Mouse (Mus musculus) gonadal fat pad, adult 2 months (tissue): ENCODE results near the gene Oat. TPM values are rescaled to one million over a fixed set of nuclear protein-coding genes. Genes with fewer than 3 reads are reported as not detected.

Source experiments
- DNase-seq: peaks from one replicate; pipeline ENCODE4 v3.0.0-alpha.2; 2012; ENCODE audit warnings: low read depth
- polyA plus RNA-seq: library from polyadenylated mRNA; depleted of rRNA; stranded (reverse); fragments of >200 nt; gene quantifications from 2 replicates; pipeline ENCODE4 v1.2.3, GENCODE M21; 2012; rRNA removed

Oat gene
- 146 and 149 TPM in 2 replicates for polyA plus RNA-seq

DNA sequence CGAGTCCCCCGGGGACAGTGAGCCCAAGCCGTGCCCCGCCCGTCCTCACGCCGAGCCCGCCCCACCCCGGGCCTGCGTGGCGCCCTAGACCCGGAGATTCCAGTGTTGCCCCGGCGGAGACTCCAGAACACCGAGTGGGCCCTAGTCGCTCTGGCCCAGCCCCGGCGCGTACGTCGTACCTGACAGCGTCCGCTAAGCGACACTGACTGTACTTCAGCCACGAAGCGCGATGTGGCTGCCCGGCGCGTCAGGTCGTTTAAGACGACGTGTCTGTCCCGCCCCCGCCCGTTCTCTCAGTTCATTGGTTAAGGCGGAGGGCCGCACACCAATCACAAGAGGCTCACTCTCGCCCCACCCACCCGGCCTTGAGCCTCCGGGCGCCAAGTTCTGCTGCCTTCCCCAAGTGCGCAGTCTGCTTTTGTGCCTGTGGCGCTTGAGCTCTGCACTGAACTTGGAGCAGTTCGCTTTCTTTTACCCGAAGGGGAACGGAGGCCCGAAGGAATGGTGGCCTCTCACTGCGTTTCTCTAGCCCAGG is at the start of gene Oat:
Gene Oat, minus strand, starts transcription at position 283 of the 535 bp plus-strand sequence.
- no peak for DNase-seq

DNA sequence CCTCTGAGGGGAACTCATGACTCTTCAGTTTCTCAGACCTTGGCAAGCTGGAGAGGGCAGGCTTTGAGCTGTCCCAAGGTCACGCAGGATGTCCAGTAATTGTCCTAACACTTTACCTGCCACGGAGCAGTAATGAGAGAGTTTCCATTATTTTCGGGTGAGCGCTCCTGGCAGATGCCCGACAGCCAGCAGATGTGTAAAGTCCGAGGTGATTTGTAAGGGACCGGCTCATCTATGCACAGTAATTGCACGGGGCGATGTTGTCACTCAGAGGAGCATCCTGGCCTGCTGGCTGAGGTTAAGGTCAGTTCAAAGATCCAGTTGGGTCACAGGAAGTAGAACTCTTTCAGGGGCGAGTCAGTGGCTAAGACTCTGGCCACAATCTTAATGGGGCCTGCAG is 48.0 kb upstream of the Oat start:
- DNase-seq = no peak

DNA sequence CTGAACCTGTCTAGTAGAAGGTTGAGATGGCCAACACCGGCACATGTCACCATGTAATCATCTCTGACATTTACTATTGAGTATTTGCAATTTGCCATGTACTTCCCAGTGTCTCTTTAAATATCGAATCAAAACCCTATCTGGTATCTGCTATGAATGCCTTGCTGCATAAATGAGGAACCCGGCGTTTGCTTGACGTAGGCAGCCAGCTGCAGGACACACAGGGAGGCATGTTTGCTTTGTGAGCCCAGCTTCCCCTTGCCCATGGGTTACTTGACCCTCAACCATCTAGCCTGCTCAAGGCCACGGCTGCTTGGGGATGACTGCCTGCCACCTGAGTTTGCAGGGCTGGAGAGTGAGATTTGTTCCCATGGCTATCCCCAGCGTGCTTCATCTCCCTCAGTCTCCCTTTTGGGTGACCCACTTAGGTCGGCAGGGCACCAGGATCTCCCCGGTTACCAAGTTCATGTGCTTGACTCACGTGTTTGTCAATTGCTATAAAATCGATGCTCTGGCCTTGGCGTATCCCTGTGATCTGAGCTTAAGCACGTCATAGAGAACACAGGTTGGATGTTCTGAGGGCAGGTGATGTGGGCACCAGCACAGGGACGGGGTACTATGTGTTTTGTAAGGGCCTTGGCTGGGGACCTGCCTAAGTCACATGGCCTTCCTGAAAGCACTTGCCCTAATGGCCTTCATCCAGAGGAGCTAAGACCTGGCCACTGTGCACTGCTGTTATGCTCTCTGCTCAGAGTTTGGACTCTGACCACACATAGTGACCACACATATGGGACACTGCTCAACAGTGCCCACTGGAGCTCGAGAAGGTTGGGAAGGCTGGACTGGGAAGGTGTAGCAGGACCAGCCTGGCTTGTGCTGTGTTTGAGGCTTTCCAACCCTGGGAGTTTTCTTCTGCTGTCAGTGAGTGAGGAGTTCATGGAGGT is 44.0 kb upstream of the Oat start:
- no peak for DNase-seq

DNA sequence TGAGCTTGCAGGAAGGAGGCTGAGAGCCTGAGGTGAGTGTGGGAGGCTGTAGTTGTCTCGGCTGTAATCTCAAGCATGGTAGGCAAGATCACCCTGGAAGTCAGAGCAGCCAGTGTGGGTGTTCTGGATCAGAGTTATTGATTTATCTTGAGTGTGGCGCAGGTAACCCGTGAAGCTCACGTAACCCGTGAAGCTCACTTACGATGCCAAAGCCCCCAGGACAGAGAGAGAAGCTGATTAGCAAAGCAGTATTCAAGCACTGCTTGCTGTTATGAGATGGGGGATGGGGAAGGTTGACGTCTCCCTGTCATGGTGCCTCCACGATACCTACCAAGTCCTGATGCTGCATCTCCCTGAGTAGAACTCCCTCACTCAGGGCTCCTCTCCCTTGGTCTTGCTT is 43.4 kb upstream of the Oat start:
- DNase-seq = no peak

DNA sequence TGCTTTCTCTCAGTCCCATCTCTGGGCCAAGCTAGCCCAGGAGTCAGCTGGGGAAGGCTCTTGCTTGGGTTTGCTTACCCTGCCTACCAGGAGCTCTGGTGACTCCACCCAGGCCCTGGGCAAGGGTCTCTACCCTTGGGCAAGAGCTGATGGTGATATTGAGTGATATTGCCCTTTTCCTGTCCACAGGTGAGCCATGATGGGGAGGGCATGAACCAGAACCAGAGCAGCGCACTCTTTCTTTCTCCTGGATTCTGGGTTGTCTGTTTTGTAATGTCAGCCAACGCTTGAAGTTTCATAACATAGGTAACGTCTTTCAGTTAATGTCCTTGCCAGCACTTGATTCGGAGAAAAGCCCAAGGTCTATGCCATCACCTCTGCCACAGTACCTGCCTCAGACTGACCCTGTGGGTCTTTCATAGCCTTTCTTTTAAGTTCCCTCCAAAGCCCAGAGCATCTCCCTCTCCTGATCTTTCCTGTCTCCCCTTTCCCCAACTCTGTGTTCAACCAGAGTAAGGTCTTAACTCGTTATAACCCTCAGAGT is 40.9 kb upstream of the Oat start:
- no peak for DNase-seq

DNA sequence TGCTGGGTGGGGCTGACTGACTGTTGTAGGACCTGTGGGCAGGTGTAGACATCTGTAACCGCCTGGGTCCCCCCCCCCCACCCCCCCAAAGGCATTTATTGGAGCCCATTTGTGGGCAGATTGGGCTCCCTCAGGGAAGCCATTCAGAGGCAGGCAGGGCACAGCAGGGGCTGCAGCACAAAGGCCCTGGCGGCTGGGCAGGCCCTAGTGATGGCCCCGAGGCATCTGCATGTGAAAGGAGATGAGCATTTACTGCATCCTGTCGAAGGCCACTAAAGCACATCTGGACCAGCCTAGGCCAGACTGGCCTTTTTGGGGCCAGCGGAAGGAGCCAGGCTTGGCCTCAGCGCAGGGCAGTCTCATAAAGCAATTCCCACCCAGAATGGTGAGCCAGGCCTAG is 40.2 kb upstream of the Oat start:
- no peak for DNase-seq

DNA sequence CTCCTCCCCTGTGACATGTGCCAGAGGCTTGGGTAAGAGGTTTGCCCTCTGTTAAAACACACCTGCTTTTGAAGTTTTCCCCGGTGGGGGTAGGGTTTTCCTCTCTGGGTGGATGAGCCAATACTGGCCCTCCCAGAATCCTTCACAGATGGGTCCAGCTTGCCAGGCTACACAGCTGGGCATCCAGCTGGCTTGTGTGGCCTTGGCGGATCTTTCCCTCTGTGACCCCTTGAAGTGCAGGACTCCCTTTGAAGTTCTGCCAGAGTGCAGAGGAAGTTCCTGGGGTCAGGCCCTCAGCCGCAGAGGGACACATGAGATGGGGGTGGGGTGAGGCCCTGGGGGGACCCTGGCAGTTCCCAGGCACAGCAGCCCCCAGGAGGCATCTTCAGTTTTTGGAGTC is 39.1 kb upstream of the Oat start:
- no peak for DNase-seq

DNA sequence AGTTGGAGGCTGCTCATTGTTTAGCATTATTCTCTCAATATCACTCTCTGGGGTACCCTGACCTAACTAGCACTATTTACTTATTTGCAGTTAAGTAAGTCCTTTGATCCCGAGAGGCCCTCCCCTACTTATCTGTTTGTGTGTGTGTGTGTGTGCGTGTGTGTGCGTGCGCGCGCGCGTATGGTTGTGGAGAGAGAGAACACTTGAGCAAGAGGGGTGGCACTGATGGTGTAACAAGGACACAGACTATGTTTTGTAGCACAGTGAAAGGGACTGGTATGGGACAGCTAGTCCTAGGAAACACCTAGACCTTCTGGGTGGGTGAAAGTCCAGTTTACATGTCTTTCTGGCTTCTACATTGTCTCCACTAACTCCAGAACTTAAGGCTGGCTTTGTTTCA is 35.3 kb upstream of the Oat start:
- no peak for DNase-seq

DNA sequence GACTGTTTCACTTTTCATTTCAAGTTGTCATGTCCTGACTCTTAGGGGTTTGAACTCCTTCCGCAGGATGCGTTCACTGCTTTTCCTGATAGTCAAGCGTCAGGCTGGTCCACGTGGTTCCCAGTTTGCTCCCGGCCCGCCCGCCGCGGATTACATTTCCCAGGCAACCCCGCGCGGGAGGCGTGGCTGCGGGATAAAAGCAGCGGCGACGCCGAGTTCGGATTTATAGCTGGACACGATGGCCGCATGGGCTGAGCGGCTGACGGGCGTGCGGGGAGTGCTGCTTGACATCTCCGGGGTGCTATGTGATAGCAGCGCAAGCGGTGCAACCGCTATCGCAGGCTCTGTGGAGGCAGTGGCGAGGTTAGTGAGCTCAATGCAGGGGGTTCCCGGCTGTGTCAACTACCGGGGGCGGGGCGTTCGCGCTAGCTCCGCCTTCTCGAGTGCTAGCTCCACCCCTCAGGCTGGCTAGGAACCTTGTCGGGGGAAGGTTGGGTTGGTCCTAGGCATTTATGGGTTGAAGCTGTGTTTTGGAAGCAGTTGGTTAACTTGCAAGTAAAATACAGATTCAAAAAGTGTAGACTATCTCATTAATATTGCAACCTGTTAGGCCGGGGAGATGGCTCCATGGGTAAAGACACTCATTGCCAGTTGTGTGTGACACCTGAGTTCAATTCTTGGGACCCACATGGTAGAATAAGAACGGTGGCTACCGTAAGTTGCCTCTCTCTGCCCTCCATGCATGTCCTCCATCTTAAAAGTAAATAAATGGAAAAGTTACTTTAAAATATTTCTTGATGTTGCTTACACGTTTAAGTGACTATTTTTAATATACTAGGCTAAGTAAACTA is 34.5 kb upstream of the Oat start, which contains the start of gene Lhpp:
Gene Lhpp, plus strand, starts transcription at position 171 of the 851 bp plus-strand sequence.
- no peak for DNase-seq

DNA sequence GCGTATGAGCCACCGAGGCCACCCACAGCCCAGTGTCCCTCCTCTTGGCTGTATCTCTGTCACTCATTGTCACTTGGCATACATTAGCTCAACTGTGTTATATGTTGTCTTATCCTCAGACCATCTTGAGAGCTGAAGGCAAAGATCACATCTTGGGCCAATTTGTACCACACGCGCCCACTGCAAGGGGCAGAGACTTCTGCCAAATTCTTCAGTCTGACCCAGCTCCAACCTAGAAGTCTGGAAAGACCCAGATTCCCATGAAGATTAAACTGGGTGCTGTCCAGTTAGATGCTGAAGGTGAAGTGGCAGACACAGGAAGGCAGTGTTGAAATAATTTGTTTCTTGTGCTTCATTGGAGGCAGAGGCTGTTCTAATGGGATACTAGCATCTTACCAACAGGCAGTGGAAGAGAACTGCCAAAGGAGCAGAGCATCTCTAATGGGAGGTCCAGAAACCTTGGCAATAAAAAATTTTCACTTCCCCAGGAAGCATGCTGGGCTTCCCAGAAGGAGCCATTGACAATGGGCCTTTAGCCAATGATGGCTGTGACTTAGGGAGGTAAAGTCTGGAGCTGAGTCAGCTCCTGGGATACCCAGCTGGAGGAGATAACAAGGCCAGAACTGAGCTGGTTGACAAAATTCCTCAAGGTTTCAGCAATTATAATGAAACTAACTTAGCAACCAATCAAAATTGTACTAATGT is 32.3 kb upstream of the Oat start:
- no peak for DNase-seq

DNA sequence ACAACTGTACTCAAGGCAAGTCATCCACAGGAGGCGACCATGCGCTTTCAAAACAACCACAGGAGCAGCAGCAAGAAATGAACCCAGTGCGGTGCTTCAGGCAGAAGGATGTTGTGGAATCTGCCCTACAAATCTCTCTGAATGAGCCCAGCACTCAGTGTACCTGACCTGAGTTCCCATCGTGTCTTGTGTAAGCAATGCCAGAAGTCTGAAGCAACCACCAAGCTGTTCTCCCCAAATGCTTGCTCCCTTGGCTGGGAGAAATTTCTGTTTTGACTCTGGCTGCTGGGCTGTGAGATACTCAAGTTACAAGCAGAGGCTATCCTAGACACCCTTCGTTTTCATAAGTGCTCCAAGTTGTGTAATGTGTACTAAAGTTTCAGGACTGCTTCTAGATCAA is 29.5 kb upstream of the Oat start:
- no peak for DNase-seq

DNA sequence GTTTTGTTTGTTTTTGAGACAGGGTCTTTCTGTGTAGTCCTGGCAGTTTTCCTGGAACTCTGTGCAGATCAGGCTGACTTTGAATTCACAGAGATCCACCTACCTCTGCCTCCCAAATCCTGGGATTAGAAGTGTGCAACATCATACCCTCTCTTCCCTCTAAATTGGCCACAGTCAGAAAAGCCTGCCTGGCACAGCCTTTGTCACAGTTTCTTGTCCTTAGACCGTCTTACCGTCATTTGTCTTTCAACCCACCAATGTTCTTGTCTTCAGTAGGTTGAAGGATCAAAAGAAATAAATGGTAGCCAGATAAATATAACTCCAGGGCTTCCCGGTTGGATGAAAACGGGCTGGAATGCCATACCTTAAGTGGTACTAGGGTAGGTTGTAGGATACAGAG is 28.5 kb upstream of the Oat start:
- DNase-seq = no peak

DNA sequence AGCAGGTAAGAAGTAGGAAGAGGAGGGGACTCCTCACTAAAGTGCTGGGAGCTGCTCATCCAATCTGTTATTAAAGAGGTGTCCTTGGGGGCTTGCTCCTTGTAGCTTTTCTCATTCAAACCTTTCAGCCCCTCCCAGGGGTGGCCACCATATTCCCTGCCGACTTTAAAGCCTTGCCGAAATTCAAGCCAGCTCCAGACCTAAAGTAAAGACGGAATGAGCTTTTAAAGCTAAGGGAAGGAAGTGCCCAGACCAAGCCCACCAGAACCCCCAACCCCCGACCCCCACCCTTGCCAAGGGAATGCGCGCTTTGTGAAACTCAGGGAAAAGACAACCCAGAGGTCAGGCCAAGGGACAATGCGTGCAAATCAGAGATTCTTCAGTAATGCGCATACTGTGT is 24.7 kb upstream of the Oat start:
- no peak for DNase-seq

DNA sequence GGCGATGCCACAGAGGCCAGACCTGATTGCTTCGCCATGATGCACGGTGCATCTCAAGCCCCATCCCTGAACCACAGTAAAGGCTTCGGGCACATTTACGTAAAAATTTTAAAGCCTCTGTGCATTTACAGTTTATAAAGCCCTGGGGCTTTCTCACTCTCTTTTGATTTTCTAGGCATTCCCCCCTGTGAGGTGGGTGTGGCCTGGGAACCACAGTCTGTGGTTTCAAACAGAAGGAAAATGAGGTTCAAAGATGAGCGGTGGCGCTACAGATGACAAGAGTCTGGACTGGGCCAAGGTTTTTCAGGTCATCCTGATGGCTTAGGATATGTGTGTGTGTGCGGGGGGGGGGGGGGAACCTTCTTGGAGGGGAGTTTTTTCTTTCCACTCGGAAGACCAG is 23.8 kb upstream of the Oat start:
- DNase-seq = no peak

DNA sequence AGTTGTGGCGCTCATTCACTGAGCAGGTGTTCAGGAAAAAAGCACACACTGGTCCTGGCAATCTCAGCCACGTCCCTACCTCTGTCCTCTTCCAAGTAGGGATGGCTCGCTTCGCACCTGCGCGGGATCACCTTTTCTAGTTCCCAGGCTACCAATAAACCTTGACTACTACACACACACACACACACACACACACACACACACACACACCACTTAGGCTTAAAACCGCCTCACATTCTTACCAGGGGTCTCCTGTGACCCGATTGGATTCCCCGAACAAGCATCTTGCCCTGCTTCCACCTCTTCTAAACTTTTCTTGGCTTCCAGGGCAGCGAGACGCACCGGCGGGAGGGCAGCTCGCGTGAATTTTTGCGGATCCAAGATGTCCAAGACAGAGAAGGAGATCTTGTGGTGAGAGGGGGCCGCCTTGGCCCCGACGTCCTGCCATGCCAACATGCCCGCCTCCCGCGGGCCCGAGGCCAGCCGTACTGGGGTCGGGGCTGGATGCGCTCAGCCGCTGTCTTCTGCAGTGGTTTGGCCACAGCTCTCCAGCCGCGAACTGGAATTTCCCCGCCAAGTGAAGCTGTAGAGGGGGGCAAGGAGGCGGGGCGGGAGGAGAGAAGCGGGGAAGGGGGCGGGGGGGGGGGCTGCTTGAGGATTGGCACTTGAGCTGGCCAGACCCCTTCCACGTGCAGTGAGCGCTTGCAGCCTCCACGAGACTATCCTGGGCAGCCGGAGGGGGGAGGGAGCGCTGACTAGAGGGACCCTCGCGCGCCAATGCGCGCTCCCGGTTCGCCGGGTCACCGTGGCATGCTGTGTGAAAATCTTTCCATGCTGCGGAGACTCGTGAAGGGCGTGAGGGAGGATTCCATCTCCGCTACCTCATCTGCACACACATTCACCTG is 23.1 kb upstream of the Oat start, which contains the start of gene Nkx1-2:
Gene Nkx1-2, minus strand, starts transcription at position 567 of the 905 bp plus-strand sequence.
- no peak for DNase-seq

DNA sequence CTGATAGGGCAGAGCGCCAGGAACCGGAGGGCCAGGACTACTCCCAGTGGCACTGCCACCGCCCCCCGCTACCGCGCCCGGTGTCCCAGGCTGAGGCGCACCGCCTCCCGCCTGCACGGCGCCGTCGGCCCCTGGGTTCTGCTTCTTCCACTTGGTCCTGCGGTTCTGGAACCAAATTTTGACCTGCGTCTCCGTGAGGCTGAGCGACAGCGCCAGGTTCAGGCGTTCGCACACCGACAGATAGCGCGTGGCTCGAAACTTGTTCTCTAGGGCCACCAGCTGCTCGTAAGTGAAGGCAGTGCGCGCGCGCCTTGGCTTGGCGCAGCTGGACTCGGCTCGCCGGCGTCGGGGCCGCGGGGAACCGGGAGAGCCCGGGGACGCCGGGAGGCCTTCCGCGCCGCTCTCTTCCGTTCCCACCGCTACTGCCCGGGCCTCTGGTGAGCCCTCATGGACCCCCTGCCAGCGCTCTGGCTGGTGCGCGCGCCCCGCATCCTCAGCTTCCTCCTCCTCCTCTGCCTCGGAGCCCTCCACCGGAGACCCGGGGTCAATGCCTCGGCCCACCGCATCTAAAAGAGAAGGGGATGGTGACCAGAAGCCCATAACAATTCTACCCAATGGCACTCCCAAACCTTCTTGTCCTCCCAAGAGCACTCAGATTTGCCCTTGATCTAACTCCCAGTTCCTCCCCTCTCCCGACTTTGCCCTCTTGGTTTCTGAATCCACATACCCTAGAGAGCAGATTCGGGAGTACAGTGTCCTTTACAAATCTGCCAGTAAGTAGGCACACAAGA is 21.2 kb upstream of the Oat start:
- DNase-seq = no peak

DNA sequence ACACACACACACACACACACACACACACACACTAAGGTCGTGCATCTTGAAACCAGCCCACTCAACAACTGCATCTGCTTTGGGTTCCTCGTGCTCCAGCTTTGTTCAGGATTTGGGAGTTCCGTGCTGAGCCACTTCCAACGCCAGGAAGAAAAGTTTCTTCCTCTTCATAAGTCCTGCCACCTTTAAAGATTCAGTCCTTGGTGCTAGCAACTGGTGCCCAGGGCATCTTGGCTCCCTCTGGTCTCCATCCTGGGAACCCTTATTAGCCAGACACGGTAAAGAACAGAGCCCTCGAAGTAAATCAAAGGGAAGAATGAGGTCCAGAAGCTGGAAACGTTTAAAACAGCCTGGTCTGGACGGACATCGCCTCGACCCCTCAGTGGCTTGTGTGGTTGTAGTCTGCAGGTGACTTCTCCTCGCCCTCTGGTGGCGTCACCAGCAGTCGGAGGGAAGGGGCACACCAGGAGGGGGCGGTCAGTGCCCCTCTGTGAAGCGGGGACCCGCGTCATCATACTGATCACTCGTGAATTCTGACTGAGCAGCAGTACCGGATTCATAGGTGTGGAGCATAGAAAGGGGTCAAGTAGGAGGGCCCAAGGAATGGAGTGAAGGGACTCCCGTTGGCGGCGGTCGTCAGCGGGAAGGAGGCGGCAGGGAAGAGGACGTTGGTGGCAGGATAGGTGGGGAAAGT is 20.5 kb upstream of the Oat start:
- DNase-seq = no peak

DNA sequence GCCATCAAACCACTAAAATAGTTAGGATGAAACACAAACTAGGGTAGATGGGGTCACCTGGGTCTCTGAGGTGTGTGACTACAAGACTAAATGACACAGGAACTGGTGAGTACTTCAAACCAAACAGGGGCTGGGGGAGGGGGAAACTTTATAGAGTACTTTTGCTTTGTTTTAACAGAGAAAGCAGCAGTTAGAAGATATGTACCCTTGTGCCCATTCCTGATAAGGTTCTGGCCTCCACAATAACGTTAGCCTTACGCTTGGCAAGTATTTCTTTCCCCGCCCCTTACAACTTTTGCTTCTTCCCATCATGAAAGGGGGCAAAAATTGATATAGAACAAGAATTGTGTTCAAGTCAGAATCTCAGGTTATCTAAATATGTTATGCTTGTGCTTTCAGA is 19.6 kb upstream of the Oat start:
- no peak for DNase-seq

DNA sequence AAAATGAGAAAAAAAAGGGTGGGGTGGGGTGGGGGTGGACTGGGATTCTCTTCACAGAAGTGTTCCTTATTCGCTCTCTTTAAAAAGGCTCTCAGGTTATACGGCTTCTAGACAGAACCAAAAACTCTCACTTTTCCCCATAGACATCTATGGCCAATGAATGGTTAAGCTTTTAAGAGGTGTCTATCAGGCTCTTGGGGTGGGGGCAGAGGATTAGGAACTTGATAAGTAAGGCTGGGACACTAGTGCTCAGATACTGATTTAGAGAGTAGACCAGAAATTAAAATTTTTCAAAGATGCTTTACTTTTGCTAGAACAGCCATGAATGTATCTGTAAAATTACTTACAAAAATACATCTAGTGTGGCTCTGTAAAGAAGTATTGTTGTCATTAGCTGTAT is 18.1 kb upstream of the Oat start:
- no peak for DNase-seq
